Mouse (Mus musculus): ENCODE data around the gene Cmtm1.

GRCm38 (mm10) chr8:104339229-104339982, 29.5 kb upstream of the Cmtm1 start, which contains the start of gene Cmtm3:
- TF ChIP-seq CTCF (conservative IDR thresholded peaks at IDR 0.05 in 1 of 2, IDR thresholded peaks at IDR 0.05 in 1 of 2; ENCODE audit: low read depth in 2 of 2, low read length in 2 of 2) = no peak
- TF ChIP-seq UBTF (IDR thresholded peaks at IDR 0.05; ENCODE audit: low read depth, low read length) = no peak
- no peak for TF ChIP-seq MEF2A (IDR thresholded peaks at IDR 0.05; ENCODE audit: borderline replicate concordance, low read depth, low read length)
- TF ChIP-seq POLR2A (IDR thresholded peaks at IDR 0.05; ENCODE audit: low read depth, low read length) = no peak
- TF ChIP-seq BHLHE40 (IDR thresholded peaks at IDR 0.05; ENCODE audit: low read depth, low read length) = no peak
- TF ChIP-seq USF1 (IDR thresholded peaks at IDR 0.05; ENCODE audit: low read depth, low read length) = no peak
- TF ChIP-seq CHD2 (IDR thresholded peaks at IDR 0.05; ENCODE audit: low read length) = no peak
